Mouse (Mus musculus) urinary bladder, adult 2 months (tissue): ENCODE data around the gene Fndc5. TPM values are rescaled to one million over a fixed set of nuclear protein-coding genes. Genes with fewer than 3 reads are reported as not detected.

ENCODE experiments used
- DNase-seq: peaks from one replicate; pipeline ENCODE4 v3.0.0; 2022; ENCODE audit warnings: low spot score
- polyA plus RNA-seq: library from polyadenylated mRNA; depleted of rRNA; stranded (reverse); fragments of >200 nt; gene quantifications from 2 replicates; pipeline ENCODE4 v1.2.3, GENCODE M21; 2012; rRNA removed

The Fndc5 gene
- polyA plus RNA-seq, 1 experiment = 5.9 TPM

GRCm38 (mm10) chr4:129147552-129148103 lies 10.8 kb downstream of the Fndc5 start:
- no peak for DNase-seq

GRCm38 (mm10) chr4:129149321-129149720 lies 12.5 kb downstream of the Fndc5 start:
- no peak for DNase-seq

- no peak for DNase-seq
Measured at GRCm38 (mm10) chr4:129151276-129151811, 14.5 kb downstream of the Fndc5 start.

- DNase-seq = no peak
Measured at GRCm38 (mm10) chr4:129157541-129157940, 20.7 kb downstream of the Fndc5 start.

- DNase-seq = no peak
Measured at GRCm38 (mm10) chr4:129158549-129158948, 21.8 kb downstream of the Fndc5 start.

- DNase-seq = no peak
Measured at GRCm38 (mm10) chr4:129161076-129161475, 24.3 kb downstream of the Fndc5 start.

GRCm38 (mm10) chr4:129161581-129162255 lies 24.9 kb downstream of the Fndc5 start:
- no peak for DNase-seq

- DNase-seq = no peak
Measured at GRCm38 (mm10) chr4:129172529-129172928, 35.7 kb downstream of the Fndc5 start.

- DNase-seq = no peak
Measured at GRCm38 (mm10) chr4:129179560-129179959, 42.8 kb downstream of the Fndc5 start.

GRCm38 (mm10) chr4:129188041-129188659 lies 51.4 kb downstream of the Fndc5 start:
- DNase-seq = no peak

GRCm38 (mm10) chr4:129188803-129189541 lies 52.2 kb downstream of the Fndc5 start:
- peak; percentile 59 for DNase-seq

GRCm38 (mm10) chr4:129189542-129190519 lies 53.0 kb downstream of the Fndc5 start, which contains the start of the genes S100pbp and Yars:
Gene S100pbp (minus strand): TSS chr4:129189727.
Gene Yars (plus strand): TSS chr4:129189760.
- DNase-seq = peak; percentile 89

- no peak for DNase-seq
Measured at GRCm38 (mm10) chr4:129190538-129190937, 53.7 kb downstream of the Fndc5 start.

- no peak for DNase-seq
Measured at GRCm38 (mm10) chr4:129191691-129192090, 54.9 kb downstream of the Fndc5 start.

Other genes with a start within 250 kb of the Fndc5 start
- 18.8 and 18.9 TPM in 2 replicates for gene Azin2, start 174.6 kb upstream of the Fndc5 start, polyA plus RNA-seq
- 59.2 and 75.5 TPM in 2 replicates for gene Ak2, start 145.0 kb upstream of the Fndc5 start, polyA plus RNA-seq
- 25.9 and 28.9 TPM in 2 replicates for gene Rnf19b, start 78.7 kb upstream of the Fndc5 start, polyA plus RNA-seq
- gene Tmem54, start 31.5 kb upstream of the Fndc5 start, polyA plus RNA-seq = 25.3 and 27.2 TPM in 2 replicates
- gene Hpca, start 15.0 kb upstream of the Fndc5 start, polyA plus RNA-seq = 0.46 and 0.55 TPM in 2 replicates
- gene S100pbp, start 52.7 kb downstream of the Fndc5 start, polyA plus RNA-seq = 19.8 and 21.7 TPM in 2 replicates
- gene Yars, start 52.8 kb downstream of the Fndc5 start, polyA plus RNA-seq = 36.8 and 38.3 TPM in 2 replicates
- gene C77080, start 124.4 kb downstream of the Fndc5 start, polyA plus RNA-seq = 29.7 and 32.1 TPM in 2 replicates
- gene Sync, start 150.6 kb downstream of the Fndc5 start, polyA plus RNA-seq = 3.1 and 4.0 TPM in 2 replicates
- 65.1 and 72.2 TPM in 2 replicates for gene Rbbp4, start 198.4 kb downstream of the Fndc5 start, polyA plus RNA-seq
- 45.4 and 52.6 TPM in 2 replicates for gene Zbtb8os, start 198.7 kb downstream of the Fndc5 start, polyA plus RNA-seq
- 18.7 and 21.0 TPM in 2 replicates for gene Zbtb8a, start 241.1 kb downstream of the Fndc5 start, polyA plus RNA-seq